Mouse (Mus musculus): ENCODE results near the gene Plekhm3. TPM values are rescaled to one million over a fixed set of nuclear protein-coding genes. Genes with fewer than 3 reads are reported as not detected.

Gene Plekhm3
- polyA plus RNA-seq, 1 experiment = 2.7 TPM

DNA sequence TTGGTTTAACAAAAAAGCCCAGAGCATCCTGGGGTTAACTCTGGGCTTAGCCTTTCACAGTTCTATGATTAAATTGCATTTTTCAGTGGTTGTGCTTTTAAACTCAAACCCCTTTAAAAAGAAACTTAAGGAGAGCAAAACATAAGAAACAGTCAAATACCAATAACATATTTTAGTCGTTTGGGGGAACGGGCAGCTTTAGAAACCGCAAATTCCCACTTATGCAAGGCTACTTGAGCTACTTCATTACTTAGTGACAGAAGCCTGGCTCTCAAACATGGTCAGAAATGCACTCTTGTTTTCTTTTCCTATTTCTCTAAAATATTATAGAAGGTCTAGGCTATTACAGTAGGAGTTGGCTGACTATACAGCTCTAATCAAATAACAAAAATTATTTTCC lies 120.5 kb downstream of the Plekhm3 start:
- Histone ChIP-seq H3K27me3 (ENCODE audit: control insufficient read depth, insufficient read depth, low read length) (no peaks in the 10 kb centered on the region), H3K27ac (ENCODE audit: control insufficient read depth, insufficient read depth, low read depth, low read length) (no peak overlapping the region), H3K4me1 (ENCODE audit: control insufficient read depth, insufficient read depth, low read length) (no peaks in the 10 kb centered on the region), H3K36me3 (ENCODE audit: control insufficient read depth, insufficient read depth, low read length) (no peaks in the 10 kb centered on the region), H3K4me3 (ENCODE audit: control insufficient read depth, low read depth, low read length) (no peak overlapping the region)
- TF ChIP-seq POLR2A (IDR thresholded peaks at IDR 0.05; ENCODE audit: control insufficient read depth, low read depth, low read length) (no peak), CTCF (IDR thresholded peaks at IDR 0.05; ENCODE audit: control insufficient read depth, insufficient read depth, insufficient replicate concordance, low read depth, low read length) (no peak)

DNA sequence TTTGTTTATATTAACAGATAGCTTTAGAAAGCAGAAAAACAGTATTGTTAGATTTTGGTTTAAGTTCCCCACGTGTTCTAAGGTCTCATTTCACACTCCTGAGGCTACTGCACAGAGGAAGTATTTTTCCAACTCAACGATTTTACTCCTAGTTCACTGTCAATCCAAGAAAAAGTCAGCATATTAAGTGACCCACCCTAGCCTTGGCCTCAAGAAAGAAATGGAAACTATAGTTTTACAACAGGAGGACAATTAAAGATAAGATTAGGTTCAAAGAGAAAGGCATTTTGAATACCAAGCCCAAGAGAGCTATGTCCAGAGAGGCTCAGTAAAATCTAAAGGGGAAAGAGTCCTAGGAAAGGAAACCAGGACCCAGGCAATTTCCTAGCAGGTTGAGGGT lies 125.1 kb downstream of the Plekhm3 start:
- H3K27me3 ChIP-seq (ENCODE audit: control insufficient read depth, insufficient read depth, low read length) = no peaks in the 10 kb centered on the region
- no peaks in the 10 kb centered on the region for H3K4me1 ChIP-seq (ENCODE audit: control insufficient read depth, insufficient read depth, low read length)
- no peak overlapping the region for H3K4me3 ChIP-seq (ENCODE audit: control insufficient read depth, low read depth, low read length)
- H3K27ac ChIP-seq (ENCODE audit: control insufficient read depth, insufficient read depth, low read depth, low read length) = no peak overlapping the region
- no peak for TF ChIP-seq CTCF (IDR thresholded peaks at IDR 0.05; ENCODE audit: control insufficient read depth, insufficient read depth, insufficient replicate concordance, low read depth, low read length)
- TF ChIP-seq POLR2A (IDR thresholded peaks at IDR 0.05; ENCODE audit: control insufficient read depth, low read depth, low read length) = no peak
- H3K36me3 ChIP-seq (ENCODE audit: control insufficient read depth, insufficient read depth, low read length) = no peaks in the 10 kb centered on the region

DNA sequence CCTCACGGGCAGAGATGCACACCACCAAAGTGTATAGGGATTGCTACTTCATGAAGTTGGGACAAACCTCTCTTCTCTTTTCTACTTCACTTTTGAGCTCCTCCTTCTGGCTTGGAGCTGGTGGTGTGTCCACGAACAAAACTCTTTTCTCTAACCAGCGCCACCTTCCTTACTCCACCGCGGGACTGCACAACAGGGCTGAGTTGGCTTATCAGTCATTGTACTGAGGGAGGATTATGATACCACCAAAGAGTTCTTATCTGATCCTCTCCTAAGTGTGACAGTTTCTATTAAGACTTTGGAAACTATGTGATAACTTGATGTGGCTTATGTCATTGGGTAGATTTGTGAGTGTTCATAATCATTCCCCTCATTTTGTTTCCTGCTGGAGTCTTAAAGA lies 129.2 kb downstream of the Plekhm3 start:
- Histone ChIP-seq H3K36me3 (ENCODE audit: control insufficient read depth, insufficient read depth, low read length) (no peaks in the 10 kb centered on the region), H3K4me3 (ENCODE audit: control insufficient read depth, low read depth, low read length) (no peak overlapping the region), H3K27me3 (ENCODE audit: control insufficient read depth, insufficient read depth, low read length) (no peaks in the 10 kb centered on the region), H3K4me1 (ENCODE audit: control insufficient read depth, insufficient read depth, low read length) (no peaks in the 10 kb centered on the region), H3K27ac (ENCODE audit: control insufficient read depth, insufficient read depth, low read depth, low read length) (no peak overlapping the region)
- TF ChIP-seq POLR2A (IDR thresholded peaks at IDR 0.05; ENCODE audit: control insufficient read depth, low read depth, low read length) = no peak
- no peak for TF ChIP-seq CTCF (IDR thresholded peaks at IDR 0.05; ENCODE audit: control insufficient read depth, insufficient read depth, insufficient replicate concordance, low read depth, low read length)

DNA sequence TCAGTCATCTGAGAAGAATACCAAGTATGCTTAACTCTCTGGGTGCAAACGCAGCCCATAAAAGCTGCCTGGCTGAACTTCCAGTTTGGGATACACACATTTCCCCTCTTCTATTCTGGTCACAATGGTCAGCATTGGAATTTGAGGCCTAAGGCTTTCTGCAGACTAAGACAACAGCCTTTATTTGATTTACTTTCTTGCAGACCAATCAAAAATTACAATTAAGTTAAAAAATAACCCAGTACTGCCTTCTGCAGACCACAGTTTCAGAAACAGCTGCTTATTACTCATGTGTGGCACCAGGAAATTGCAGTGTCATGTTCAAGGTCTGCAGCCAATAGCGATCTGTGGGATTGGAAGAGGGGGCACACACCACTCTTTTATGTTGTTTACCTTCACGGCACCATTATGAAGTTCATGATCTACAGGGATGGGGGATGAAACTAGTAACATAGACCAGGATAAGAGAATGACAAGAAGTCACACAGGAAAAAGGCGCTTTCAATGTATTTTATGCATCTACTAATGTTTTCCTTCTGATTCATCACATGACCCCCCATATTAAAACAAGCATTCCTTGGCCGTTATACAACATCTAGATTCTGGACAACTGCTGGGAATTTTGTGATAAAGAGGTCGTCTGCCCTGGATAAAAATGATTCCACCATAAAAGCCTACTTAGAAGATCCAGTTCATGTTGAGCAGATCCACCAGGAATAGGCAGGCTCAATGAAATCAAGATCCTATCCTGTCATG lies 130.1 kb downstream of the Plekhm3 start:
- Histone ChIP-seq H3K27ac (ENCODE audit: control insufficient read depth, insufficient read depth, low read depth, low read length) (no peak overlapping the region), H3K27me3 (ENCODE audit: control insufficient read depth, insufficient read depth, low read length) (no peaks in the 10 kb centered on the region), H3K36me3 (ENCODE audit: control insufficient read depth, insufficient read depth, low read length) (no peaks in the 10 kb centered on the region), H3K4me1 (ENCODE audit: control insufficient read depth, insufficient read depth, low read length) (no peaks in the 10 kb centered on the region), H3K4me3 (ENCODE audit: control insufficient read depth, low read depth, low read length) (no peak overlapping the region)
- TF ChIP-seq CTCF (IDR thresholded peaks at IDR 0.05; ENCODE audit: control insufficient read depth, insufficient read depth, insufficient replicate concordance, low read depth, low read length) = no peak
- TF ChIP-seq POLR2A (IDR thresholded peaks at IDR 0.05; ENCODE audit: control insufficient read depth, low read depth, low read length) = no peak

DNA sequence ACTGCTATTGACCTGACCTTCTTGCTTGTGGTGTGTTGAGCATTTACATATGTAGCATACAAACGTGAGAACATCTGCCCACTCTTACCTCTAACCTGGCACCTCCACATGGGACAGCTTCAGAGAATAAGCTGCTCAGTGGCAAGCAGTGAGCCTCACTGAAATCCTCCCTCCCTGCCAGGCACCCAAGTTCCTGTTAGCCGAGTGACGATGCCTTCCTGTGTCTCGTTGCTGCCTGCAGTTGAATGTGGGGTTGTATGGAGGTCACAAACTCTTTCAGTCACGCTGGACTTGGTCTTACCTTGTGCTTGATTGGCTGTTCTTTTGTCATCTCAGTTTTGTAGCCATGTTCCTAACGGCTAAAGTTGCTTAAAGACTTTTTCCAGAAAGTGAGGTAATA lies 133.1 kb downstream of the Plekhm3 start:
- no peaks in the 10 kb centered on the region for H3K4me1 ChIP-seq (ENCODE audit: control insufficient read depth, insufficient read depth, low read length)
- TF ChIP-seq CTCF (IDR thresholded peaks at IDR 0.05; ENCODE audit: control insufficient read depth, insufficient read depth, insufficient replicate concordance, low read depth, low read length) = no peak
- TF ChIP-seq POLR2A (IDR thresholded peaks at IDR 0.05; ENCODE audit: control insufficient read depth, low read depth, low read length) = no peak
- no peak overlapping the region for H3K4me3 ChIP-seq (ENCODE audit: control insufficient read depth, low read depth, low read length)
- no peak overlapping the region for H3K27ac ChIP-seq (ENCODE audit: control insufficient read depth, insufficient read depth, low read depth, low read length)
- no peaks in the 10 kb centered on the region for H3K36me3 ChIP-seq (ENCODE audit: control insufficient read depth, insufficient read depth, low read length)
- no peaks in the 10 kb centered on the region for H3K27me3 ChIP-seq (ENCODE audit: control insufficient read depth, insufficient read depth, low read length)

- Histone ChIP-seq H3K27me3 (ENCODE audit: control insufficient read depth, insufficient read depth, low read length) (no peaks in the 10 kb centered on the region), H3K4me1 (ENCODE audit: control insufficient read depth, insufficient read depth, low read length) (no peaks in the 10 kb centered on the region), H3K27ac (ENCODE audit: control insufficient read depth, insufficient read depth, low read depth, low read length) (no peak overlapping the region), H3K4me3 (ENCODE audit: control insufficient read depth, low read depth, low read length) (no peak overlapping the region), H3K36me3 (ENCODE audit: control insufficient read depth, insufficient read depth, low read length) (no peaks in the 10 kb centered on the region)
- TF ChIP-seq POLR2A (IDR thresholded peaks at IDR 0.05; ENCODE audit: control insufficient read depth, low read depth, low read length) = no peak
- TF ChIP-seq CTCF (IDR thresholded peaks at IDR 0.05; ENCODE audit: control insufficient read depth, insufficient read depth, insufficient replicate concordance, low read depth, low read length) = no peak
Observed at GRCm38 (mm10) chr1:64817709-64818108, 138.9 kb downstream of the Plekhm3 start.

GRCm38 (mm10) chr1:64813182-64813581 lies 143.4 kb downstream of the Plekhm3 start:
- H3K4me3 ChIP-seq (ENCODE audit: control insufficient read depth, low read depth, low read length) = no peak overlapping the region
- TF ChIP-seq POLR2A (IDR thresholded peaks at IDR 0.05; ENCODE audit: control insufficient read depth, low read depth, low read length) (no peak), CTCF (IDR thresholded peaks at IDR 0.05; ENCODE audit: control insufficient read depth, insufficient read depth, insufficient replicate concordance, low read depth, low read length) (no peak)

More at GRCm38 (mm10) chr1:64813182-64813581, 143.4 kb downstream of the Plekhm3 start:
- H3K27ac ChIP-seq (ENCODE audit: control insufficient read depth, insufficient read depth, low read depth, low read length) = no peak overlapping the region
- H3K36me3 ChIP-seq (ENCODE audit: control insufficient read depth, insufficient read depth, low read length) = no peaks in the 10 kb centered on the region
- H3K27me3 ChIP-seq (ENCODE audit: control insufficient read depth, insufficient read depth, low read length) = no peaks in the 10 kb centered on the region
- no peaks in the 10 kb centered on the region for H3K4me1 ChIP-seq (ENCODE audit: control insufficient read depth, insufficient read depth, low read length)

Measured in testis, adult 2 months (tissue).